Mouse (Mus musculus) CH12.LX (cell line): ENCODE measurements around the gene Tnfsf9. TPM values are rescaled to one million over a fixed set of nuclear protein-coding genes. Genes with fewer than 3 reads are reported as not detected.
A peak's percentile ranks its signal among the peaks of the same experiment; 100 is the strongest.

Source experiments
- DNase-seq: peaks from one replicate; pipeline ENCODE4 v3.0.0-alpha.2; 2013; ENCODE audit errors: extremely low read depth
- H3K27ac ChIP-seq: 2 replicates; pipeline ENCODE4 v1.5.1; 2012; ENCODE audit warnings: low read depth, mild to moderate bottlenecking, control low read depth, moderate library complexity; ENCODE audit not compliant: insufficient read depth
- H3K27me3 ChIP-seq: replicated peaks from 2 replicates; pipeline ENCODE3; 2012; ENCODE audit warnings: inconsistent platforms
- H3K36me3 ChIP-seq, 2 experiments: replicated peaks in 1 of 2; 2 replicates each; pipeline versions ENCODE3 to v1.6.1; 2012; ENCODE audit warnings: inconsistent platforms in 1 of 2, low read length in 1 of 2, mild to moderate bottlenecking in 1 of 2, mixed read lengths in 1 of 2, moderate library complexity in 1 of 2; ENCODE audit not compliant: control insufficient read depth in 1 of 2, insufficient read depth in 1 of 2
- H3K4me1 ChIP-seq, 2 experiments: 2 replicates each; pipeline ENCODE4 v1.6.1; 2012; ENCODE audit warnings: inconsistent platforms in 1 of 2, moderate library complexity in 1 of 2; ENCODE audit not compliant: insufficient read depth in 2 of 2, control insufficient read depth in 1 of 2
- H3K4me2 ChIP-seq: 2 replicates; pipeline ENCODE4 v1.6.1; 2012; ENCODE audit warnings: low read depth, mild to moderate bottlenecking, control low read depth; ENCODE audit not compliant: poor library complexity, insufficient read depth, severe bottlenecking
- H3K4me3 ChIP-seq, 3 experiments: fragments of 150-350 bp in 1 of 3; sonication (generic) in 1 of 3; replicated peaks in 1 of 3; 2 replicates each; pipeline versions ENCODE3 to v1.5.1; 2011 to 2012; ENCODE audit warnings: low read depth in 2 of 3, low read length in 2 of 3, mild to moderate bottlenecking in 2 of 3, moderate library complexity in 2 of 3, control low read depth in 1 of 3, improper control_type of control experiment in 1 of 3, inconsistent platforms in 1 of 3, mixed read lengths in 1 of 3; ENCODE audit not compliant: poor library complexity in 1 of 3
- H3K79me2 ChIP-seq: replicated peaks from 2 replicates; pipeline ENCODE4 v1.6.1; 2012; ENCODE audit warnings: mild to moderate bottlenecking, moderate library complexity; ENCODE audit not compliant: control insufficient read depth, poor library complexity, insufficient read depth, severe bottlenecking; ENCODE audit errors: extremely low read depth
- H3K9ac ChIP-seq: 2 replicates; pipeline ENCODE4 v1.6.1; 2012; ENCODE audit warnings: low read depth, mild to moderate bottlenecking, control low read depth, moderate library complexity; ENCODE audit not compliant: insufficient read depth
- H3K9me3 ChIP-seq: replicated peaks from 2 replicates; pipeline ENCODE3; 2012; ENCODE audit warnings: low read length, inconsistent platforms, mixed read lengths
- BHLHE40 ChIP-seq: IDR thresholded peaks from 2 replicates; pipeline ENCODE4 v1.6.1; 2011; ENCODE audit warnings: mild to moderate bottlenecking, low read depth, low read length, improper control_type of control experiment
- CHD1 ChIP-seq: IDR thresholded peaks from 2 replicates; pipeline ENCODE4 v1.6.1; 2012; ENCODE audit warnings: low read depth, low read length, improper control_type of control experiment, inconsistent platforms
- CHD2 ChIP-seq: IDR thresholded peaks from 2 replicates; pipeline ENCODE4 v1.6.1; 2011; ENCODE audit warnings: low read length, improper control_type of control experiment
- CTCF ChIP-seq, 2 experiments: IDR thresholded peaks in 1 of 2; conservative IDR thresholded peaks in 1 of 2; 2 replicates each; pipeline ENCODE4 v1.5.1; 2011 to 2012; ENCODE audit warnings: low read depth in 2 of 2, low read length in 2 of 2, improper control_type of control experiment in 1 of 2, inconsistent platforms in 1 of 2, mild to moderate bottlenecking in 1 of 2, moderate library complexity in 1 of 2
- E2F4 ChIP-seq: IDR thresholded peaks from 2 replicates; pipeline ENCODE4 v1.6.1; 2011; ENCODE audit warnings: low read depth, low read length, improper control_type of control experiment; ENCODE audit not compliant: insufficient replicate concordance
- ELF1 ChIP-seq: IDR thresholded peaks from 2 replicates; pipeline ENCODE4 v1.6.1; 2014; ENCODE audit warnings: low read depth, mild to moderate bottlenecking, inconsistent platforms, low read length, improper control_type of control experiment
- EP300 ChIP-seq: IDR thresholded peaks from 2 replicates; pipeline ENCODE4 v1.6.1; 2011; ENCODE audit warnings: low read length, improper control_type of control experiment
- ETS1 ChIP-seq: conservative IDR thresholded peaks from 2 replicates; pipeline ENCODE4 v1.6.1; 2012; ENCODE audit warnings: low read depth, mild to moderate bottlenecking, inconsistent platforms, low read length, improper control_type of control experiment, moderate library complexity
- GABPA ChIP-seq: IDR thresholded peaks from 2 replicates; pipeline ENCODE4 v1.6.1; 2012; ENCODE audit warnings: low read depth, low read length, improper control_type of control experiment, inconsistent platforms; ENCODE audit not compliant: insufficient replicate concordance
- IRF4 ChIP-seq: IDR thresholded peaks from 2 replicates; pipeline ENCODE4 v1.6.1; 2014; ENCODE audit warnings: low read depth, mild to moderate bottlenecking, inconsistent platforms, low read length, improper control_type of control experiment
- JUN ChIP-seq: IDR thresholded peaks from 2 replicates; pipeline ENCODE4 v1.6.1; 2011; ENCODE audit warnings: low read depth, mild to moderate bottlenecking, low read length, improper control_type of control experiment, moderate library complexity; ENCODE audit not compliant: insufficient read depth
- MAFK ChIP-seq: IDR thresholded peaks from 2 replicates; pipeline ENCODE4 v1.6.1; 2011; ENCODE audit warnings: low read length, improper control_type of control experiment; ENCODE audit not compliant: insufficient replicate concordance
- MAZ ChIP-seq: IDR thresholded peaks from 2 replicates; pipeline ENCODE4 v1.6.1; 2012; ENCODE audit warnings: low read depth, mild to moderate bottlenecking, inconsistent platforms, low read length, improper control_type of control experiment, moderate library complexity
- MEF2A ChIP-seq: IDR thresholded peaks from 2 replicates; pipeline ENCODE4 v1.6.1; 2014; ENCODE audit warnings: low read depth, mild to moderate bottlenecking, inconsistent platforms, low read length, improper control_type of control experiment, borderline replicate concordance
- NELFE ChIP-seq: IDR thresholded peaks from 2 replicates; pipeline ENCODE4 v1.6.1; 2011; ENCODE audit warnings: low read depth, low read length, improper control_type of control experiment
- NRF1 ChIP-seq: IDR thresholded peaks from 2 replicates; pipeline ENCODE4 v1.6.1; 2014; ENCODE audit warnings: low read depth, mild to moderate bottlenecking, inconsistent platforms, low read length, improper control_type of control experiment, moderate library complexity
- POLR2A ChIP-seq: IDR thresholded peaks from 2 replicates; pipeline ENCODE4 v1.6.1; 2011; ENCODE audit warnings: low read depth, mild to moderate bottlenecking, improper control_type of control experiment, low read length
- RAD21 ChIP-seq: IDR thresholded peaks from 2 replicates; pipeline ENCODE4 v1.6.1; 2011; ENCODE audit warnings: low read depth, mild to moderate bottlenecking, low read length, improper control_type of control experiment, moderate library complexity
- SIN3A ChIP-seq: IDR thresholded peaks from 2 replicates; pipeline ENCODE4 v1.6.1; 2012; ENCODE audit warnings: low read length, improper control_type of control experiment, inconsistent platforms
- TBP ChIP-seq: conservative IDR thresholded peaks from 2 replicates; pipeline ENCODE4 v1.6.1; 2011; ENCODE audit warnings: low read depth, low read length, improper control_type of control experiment
- TCF12 ChIP-seq: IDR thresholded peaks from 2 replicates; pipeline ENCODE4 v1.6.1; 2014; ENCODE audit warnings: low read depth, mild to moderate bottlenecking, inconsistent platforms, low read length, improper control_type of control experiment
- UBTF ChIP-seq: IDR thresholded peaks from 2 replicates; pipeline ENCODE4 v1.6.1; 2012; ENCODE audit warnings: low read depth, mild to moderate bottlenecking, inconsistent platforms, low read length, improper control_type of control experiment, moderate library complexity
- ZC3H11A ChIP-seq: IDR thresholded peaks from 2 replicates; pipeline ENCODE4 v1.6.1; 2012; ENCODE audit warnings: low read depth, mild to moderate bottlenecking, inconsistent platforms, low read length, improper control_type of control experiment
- ZKSCAN1 ChIP-seq: IDR thresholded peaks from 2 replicates; pipeline ENCODE4 v1.6.1; 2012; ENCODE audit warnings: low read depth, inconsistent platforms, low read length, improper control_type of control experiment, borderline replicate concordance
- ZMIZ1 ChIP-seq: IDR thresholded peaks from 2 replicates; pipeline ENCODE4 v1.6.1; 2012; ENCODE audit warnings: low read depth, mild to moderate bottlenecking, inconsistent platforms, low read length, improper control_type of control experiment
- dilution Hi-C: fragments of 300-500 bp; cut with MboI; formaldehyde crosslinking; loops from 2 replicates; pipeline ENCODE4 v1.14.3; 2020; ENCODE audit warnings: low sequenced_read_pairs; ENCODE audit not compliant: extremely low pct_unique_long_range_greater_than_20kb, extremely low pct_ligation_motif_present
- in situ Hi-C: fragments of 300-500 bp; cut with MboI; formaldehyde crosslinking; loops from 3 replicates; pipeline ENCODE4 v1.14.3; 2019; ENCODE audit warnings: low sequenced_read_pairs, low pct_ligation_motif_present, low pct_unique_long_range_greater_than_20kb, mixed read lengths
- polyA plus RNA-seq: library from polyadenylated mRNA; unstranded; fragments of >175 nt; gene quantifications from 2 replicates; pipeline ENCODE4 v1.2.1, GENCODE M21; 2012; ENCODE audit warnings: low read depth; ENCODE audit not compliant: insufficient read length
- total RNA-seq, 2 experiments: library from RNA; depleted of rRNA; stranded (reverse); fragments of 300-350 nt in 1 of 2; fragments of >200 nt in 1 of 2; gene quantifications; 2 replicates each; pipeline ENCODE4 v1.2.3; 2012 to 2014

Tnfsf9 gene
- total and polyA plus RNA-seq, 3 experiments, result 123 to 321 (median 137) TPM

DNA sequence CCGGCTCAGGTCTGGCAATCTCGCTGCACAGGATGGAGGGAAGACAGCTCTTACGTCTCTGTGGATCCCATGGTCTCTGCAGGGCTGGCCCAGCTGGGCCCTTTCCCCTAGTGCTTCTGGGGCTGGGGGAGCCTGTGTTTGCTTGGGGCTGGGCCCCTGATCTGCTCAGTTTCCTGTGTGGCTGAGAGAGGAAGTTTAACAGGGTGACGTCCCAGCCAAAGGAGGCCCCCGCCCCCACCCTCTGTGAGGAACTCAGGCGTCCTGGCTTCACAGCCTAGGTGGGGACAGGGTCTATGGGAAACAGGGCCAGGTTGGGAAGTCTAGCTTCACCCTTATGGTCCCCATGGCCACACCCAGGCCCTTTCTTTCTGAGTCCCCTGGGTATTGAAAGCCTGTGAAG is 26.8 kb upstream of the Tnfsf9 start, which contains the start of gene Dennd1c:
TSS of gene Dennd1c (minus strand) at position 179 of the 400 bp plus-strand sequence.
- no peaks in the 10 kb centered on the region for H3K27me3 ChIP-seq
- H3K27ac ChIP-seq, result peak within 1 kb of the TSS; percentile 80
- dilution Hi-C loops (no loop called here), in situ Hi-C loops (loop anchor here (25.0 kb wide), 1 partner anchor 259 kb away; no protein-coding TSS in a partner anchor)
- peak within 1 kb of the TSS; percentile 78 for H3K9ac ChIP-seq
- TF ChIP-seq BHLHE40 (no peak), RAD21 (no peak), NRF1 (no peak), ZMIZ1 (no peak), MEF2A (no peak), MAZ (0 out of 2 replicates have a peak, but pooled peaks have one; percentile 30), POLR2A (peak; percentile 68), E2F4 (no peak), ELF1 (peak; percentile 64), TBP (no peak), MAFK (no peak), ETS1 (no peak), TCF12 (peak; percentile 62), NELFE (peak; percentile 47; the same call in 1 of the 2 replicates), CHD1 (no peak), CTCF (conservative IDR thresholded peaks at IDR 0.05 in 1 of 2, IDR thresholded peaks at IDR 0.05 in 1 of 2; ENCODE audit: low read depth in 2 of 2, low read length in 2 of 2) (no peak), SIN3A (0 out of 2 replicates have a peak, but pooled peaks have one; percentile 55), IRF4 (peak; percentile 25; the same call in 1 of the 2 replicates), ZC3H11A (no peak), UBTF (no peak), GABPA (no peak), ZKSCAN1 (no peak), JUN (no peak), CHD2 (peak; percentile 76), EP300 (no peak; the same call in 1 of the 2 replicates)
- TF ChIP-seq, all 38 proteins: peak for 8
- peak; percentile 80 for DNase-seq
- Histone ChIP-seq H3K4me2 (peak within 1 kb of the TSS; percentile 62), H3K4me3 (peak within 1 kb of the TSS; percentile 49 to 60 (median 59)), H3K36me3 (peaks cover 21 to 60% of the 10 kb centered on the region in 2 experiments), H3K4me1 (peaks cover 26 to 54% of the 10 kb centered on the region in 2 experiments), H3K79me2 (peaks cover 9% of the 10 kb centered on the region; the same call in 1 of the 2 replicates), H3K9me3 (no peaks in the 10 kb centered on the region)
